Mouse (Mus musculus): ENCODE data around the gene Dvl3. TPM values are rescaled to one million over a fixed set of nuclear protein-coding genes. Genes with fewer than 3 reads are reported as not detected.
"Not testable (repeated sequence)": the region's sequence is repeated elsewhere in the genome, so short reads cannot be mapped to it uniquely, and the experiment has no call there.

Dvl3 gene
- polyA plus RNA-seq, 1 experiment from 2014 or later, result 5.3 TPM

- 78% methylated on average over 2 of the region's 2 CpGs for WGBS (ENCODE audit: insufficient replicate concordance)
- Histone ChIP-seq H3K27me3 (ENCODE audit: control insufficient read depth, insufficient read depth, low read depth, low read length) (no peaks in the 10 kb centered on the region), H3K4me3 (ENCODE audit: low read depth, low read length) (no peak overlapping the region), H3K27ac (ENCODE audit: low read length) (no peak overlapping the region), H3K4me1 (ENCODE audit: control insufficient read depth, low read depth, low read length) (no peaks in the 10 kb centered on the region), H3K36me3 (ENCODE audit: control insufficient read depth, insufficient read depth) (no peaks in the 10 kb centered on the region), H3K9me3 (replicated peaks; ENCODE audit: control insufficient read depth, low read length) (no peaks in the 10 kb centered on the region), H3K9ac (ENCODE audit: low read depth, low read length) (no peak overlapping the region), H3K4me2 (ENCODE audit: low read depth, low read length) (no peak overlapping the region)
- ATAC-seq (ENCODE audit: low read depth), result no peak
These were observed 38.3 kb upstream of the Dvl3 start for GRCm38 (mm10) chr16:20478504-20478903.

GRCm38 (mm10) chr16:20479026-20479760, 37.6 kb upstream of the Dvl3 start:
- not testable (repeated sequence) for ATAC-seq (ENCODE audit: low read depth); H3K9ac ChIP-seq (ENCODE audit: low read depth, low read length); H3K27me3 ChIP-seq (ENCODE audit: control insufficient read depth, insufficient read depth, low read depth, low read length); H3K4me2 ChIP-seq (ENCODE audit: low read depth, low read length); H3K4me1 ChIP-seq (ENCODE audit: control insufficient read depth, low read depth, low read length); H3K27ac ChIP-seq (ENCODE audit: low read length); H3K9me3 ChIP-seq (replicated peaks; ENCODE audit: control insufficient read depth, low read length); H3K4me3 ChIP-seq (ENCODE audit: low read depth, low read length); H3K36me3 ChIP-seq (ENCODE audit: control insufficient read depth, insufficient read depth)
- WGBS (ENCODE audit: insufficient replicate concordance), result 71% methylated on average over 12 of the region's 12 CpGs

- Histone ChIP-seq H3K4me2 (ENCODE audit: low read depth, low read length) (no peak overlapping the region), H3K4me3 (ENCODE audit: low read depth, low read length) (no peak overlapping the region), H3K27ac (ENCODE audit: low read length) (no peak overlapping the region), H3K27me3 (ENCODE audit: control insufficient read depth, insufficient read depth, low read depth, low read length) (no peaks in the 10 kb centered on the region), H3K9me3 (replicated peaks; ENCODE audit: control insufficient read depth, low read length) (no peaks in the 10 kb centered on the region), H3K36me3 (ENCODE audit: control insufficient read depth, insufficient read depth) (no peaks in the 10 kb centered on the region), H3K4me1 (ENCODE audit: control insufficient read depth, low read depth, low read length) (no peaks in the 10 kb centered on the region), H3K9ac (ENCODE audit: low read depth, low read length) (no peak overlapping the region)
- no peak for ATAC-seq (ENCODE audit: low read depth)
- WGBS (ENCODE audit: insufficient replicate concordance), result 24% methylated on average over 3 of the region's 3 CpGs
These were observed 36.7 kb upstream of the Dvl3 start for GRCm38 (mm10) chr16:20480115-20480514.

GRCm38 (mm10) chr16:20481746-20482145, 35.0 kb upstream of the Dvl3 start:
- Histone ChIP-seq H3K9me3 (replicated peaks; ENCODE audit: control insufficient read depth, low read length) (no peaks in the 10 kb centered on the region), H3K27ac (ENCODE audit: low read length) (no peak overlapping the region), H3K27me3 (ENCODE audit: control insufficient read depth, insufficient read depth, low read depth, low read length) (no peaks in the 10 kb centered on the region), H3K9ac (ENCODE audit: low read depth, low read length) (no peak overlapping the region), H3K4me3 (ENCODE audit: low read depth, low read length) (no peak overlapping the region), H3K36me3 (ENCODE audit: control insufficient read depth, insufficient read depth) (no peaks in the 10 kb centered on the region), H3K4me1 (ENCODE audit: control insufficient read depth, low read depth, low read length) (no peaks in the 10 kb centered on the region), H3K4me2 (ENCODE audit: low read depth, low read length) (no peak overlapping the region)
- WGBS (ENCODE audit: insufficient replicate concordance), result 54% methylated on average over 2 of the region's 2 CpGs
- ATAC-seq (ENCODE audit: low read depth), result no peak

- not testable (repeated sequence) for H3K27me3 ChIP-seq (ENCODE audit: control insufficient read depth, insufficient read depth, low read depth, low read length); H3K4me2 ChIP-seq (ENCODE audit: low read depth, low read length); H3K9me3 ChIP-seq (replicated peaks; ENCODE audit: control insufficient read depth, low read length); H3K4me3 ChIP-seq (ENCODE audit: low read depth, low read length); H3K4me1 ChIP-seq (ENCODE audit: control insufficient read depth, low read depth, low read length); H3K36me3 ChIP-seq (ENCODE audit: control insufficient read depth, insufficient read depth); H3K27ac ChIP-seq (ENCODE audit: low read length); ATAC-seq (ENCODE audit: low read depth); H3K9ac ChIP-seq (ENCODE audit: low read depth, low read length)
- 65% methylated on average over 6 of the region's 7 CpGs for WGBS (ENCODE audit: insufficient replicate concordance)
These were observed 33.1 kb upstream of the Dvl3 start for GRCm38 (mm10) chr16:20483716-20484115.

- Histone ChIP-seq H3K9me3 (replicated peaks; ENCODE audit: control insufficient read depth, low read length) (no peaks in the 10 kb centered on the region), H3K9ac (ENCODE audit: low read depth, low read length) (no peak overlapping the region), H3K27me3 (ENCODE audit: control insufficient read depth, insufficient read depth, low read depth, low read length) (no peaks in the 10 kb centered on the region), H3K4me3 (ENCODE audit: low read depth, low read length) (no peak overlapping the region), H3K27ac (ENCODE audit: low read length) (no peak overlapping the region), H3K36me3 (ENCODE audit: control insufficient read depth, insufficient read depth) (no peaks in the 10 kb centered on the region), H3K4me1 (ENCODE audit: control insufficient read depth, low read depth, low read length) (no peaks in the 10 kb centered on the region), H3K4me2 (ENCODE audit: low read depth, low read length) (no peak overlapping the region)
- 42% methylated on average over 4 of the region's 4 CpGs for WGBS (ENCODE audit: insufficient replicate concordance)
- ATAC-seq (ENCODE audit: low read depth), result no peak
These were observed 31.7 kb upstream of the Dvl3 start for GRCm38 (mm10) chr16:20485061-20485460.

GRCm38 (mm10) chr16:20486048-20486447, 30.7 kb upstream of the Dvl3 start:
- ATAC-seq (ENCODE audit: low read depth), result no peak
- no peaks in the 10 kb centered on the region for H3K4me1 ChIP-seq (ENCODE audit: control insufficient read depth, low read depth, low read length)
- H3K4me3 ChIP-seq (ENCODE audit: low read depth, low read length), result no peak overlapping the region
- 40% methylated on average over 3 of the region's 3 CpGs for WGBS (ENCODE audit: insufficient replicate concordance)
- no peak overlapping the region for H3K9ac ChIP-seq (ENCODE audit: low read depth, low read length)
- H3K36me3 ChIP-seq (ENCODE audit: control insufficient read depth, insufficient read depth), result no peaks in the 10 kb centered on the region
- H3K4me2 ChIP-seq (ENCODE audit: low read depth, low read length), result no peak overlapping the region
- no peak overlapping the region for H3K27ac ChIP-seq (ENCODE audit: low read length)
- no peaks in the 10 kb centered on the region for H3K9me3 ChIP-seq (replicated peaks; ENCODE audit: control insufficient read depth, low read length)
- H3K27me3 ChIP-seq (ENCODE audit: control insufficient read depth, insufficient read depth, low read depth, low read length), result no peaks in the 10 kb centered on the region

GRCm38 (mm10) chr16:20488151-20488550, 28.6 kb upstream of the Dvl3 start:
- H3K4me2 ChIP-seq (ENCODE audit: low read depth, low read length), result no peak overlapping the region
- no peaks in the 10 kb centered on the region for H3K36me3 ChIP-seq (ENCODE audit: control insufficient read depth, insufficient read depth)
- H3K4me3 ChIP-seq (ENCODE audit: low read depth, low read length), result no peak overlapping the region
- H3K4me1 ChIP-seq (ENCODE audit: control insufficient read depth, low read depth, low read length), result no peaks in the 10 kb centered on the region
- no peak overlapping the region for H3K27ac ChIP-seq (ENCODE audit: low read length)
- no peak for ATAC-seq (ENCODE audit: low read depth)
- H3K9ac ChIP-seq (ENCODE audit: low read depth, low read length), result no peak overlapping the region
- 69% methylated on average over 1 of the region's 1 CpGs for WGBS (ENCODE audit: insufficient replicate concordance)
- H3K27me3 ChIP-seq (ENCODE audit: control insufficient read depth, insufficient read depth, low read depth, low read length), result no peaks in the 10 kb centered on the region
- no peaks in the 10 kb centered on the region for H3K9me3 ChIP-seq (replicated peaks; ENCODE audit: control insufficient read depth, low read length)

GRCm38 (mm10) chr16:20488751-20489150, 28.0 kb upstream of the Dvl3 start:
- H3K9me3 ChIP-seq (replicated peaks; ENCODE audit: control insufficient read depth, low read length); H3K4me3 ChIP-seq (ENCODE audit: low read depth, low read length); H3K4me1 ChIP-seq (ENCODE audit: control insufficient read depth, low read depth, low read length); H3K27ac ChIP-seq (ENCODE audit: low read length); ATAC-seq (ENCODE audit: low read depth); H3K36me3 ChIP-seq (ENCODE audit: control insufficient read depth, insufficient read depth); H3K4me2 ChIP-seq (ENCODE audit: low read depth, low read length); H3K27me3 ChIP-seq (ENCODE audit: control insufficient read depth, insufficient read depth, low read depth, low read length); H3K9ac ChIP-seq (ENCODE audit: low read depth, low read length): not testable (repeated sequence)
- WGBS (ENCODE audit: insufficient replicate concordance), result 58% methylated on average over 9 of the region's 9 CpGs
